Comparison of ENCODE assay signal across 16 mouse cellular contexts in the genomic region with DNA sequence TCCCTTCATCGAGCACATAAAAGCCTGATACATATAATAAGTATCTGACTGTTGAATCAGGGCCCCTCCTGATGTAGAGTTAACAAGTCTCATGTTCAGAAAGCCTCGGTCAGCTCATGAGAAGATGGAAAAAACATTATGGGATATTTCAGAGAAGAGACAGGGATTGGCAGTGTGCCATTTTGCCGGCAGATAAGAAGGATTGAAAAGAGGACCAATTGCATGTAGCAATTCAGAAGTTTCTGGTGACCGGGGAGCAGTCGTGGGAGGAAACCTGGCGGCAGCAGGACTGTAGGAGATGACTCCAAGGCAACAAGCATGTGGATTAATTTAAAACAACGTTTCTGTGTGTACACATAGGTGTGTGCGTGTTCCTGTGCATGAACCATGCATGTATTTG.
DNase-seq lines count a peak whose midpoint lies in the region; ATAC-seq lines count a peak whose summit lies in the region.
"Had no signal": no experiment of that assay in that cellular context is flagged by ENCODE, and none has a peak within 500 bp of the region (broad histone marks: within the 10 kb centered on the region; RNA-seq: fewer than 3 reads in every experiment).

No protein-coding gene starts in this region.

- no peaks in the 10 kb centered on the region for H3K27me3 ChIP-seq in heart, embryonic 15.5 days
- H3K27me3 ChIP-seq: embryonic facial prominence, embryonic 12.5 days; forebrain, embryonic 12.5 days; lung, embryonic 15.5 days had no signal

- no peak overlapping the region for H3K4me3 ChIP-seq in heart, embryonic 15.5 days
- H3K4me3 ChIP-seq: embryonic facial prominence, embryonic 12.5 days; forebrain, embryonic 12.5 days; layer of hippocampus, adult 2 months; lung, embryonic 15.5 days had no signal

- WGBS in heart, embryonic 15.5 days = 20% methylated on average over 8 of the region's 8 CpGs

- DNase-seq in heart, adult 11 months = peak; percentile 93
- DNase-seq in heart, adult 8-10 months (ENCODE audit: low spot score) = no peak
- DNase-seq in lung, postnatal 10 days = peak; percentile 42
- no peak for DNase-seq in lung, adult 18-20 months
- DNase-seq in testis, postnatal 10 days (ENCODE audit: low spot score) = peak; percentile 71
- no peak for DNase-seq in cerebellum, adult 9-11 months
- no peak for DNase-seq in right cerebral cortex, postnatal 4 days
- DNase-seq: B cell, adult 2 months; midbrain, embryonic 14.5 days; thymus, postnatal 14 days had no signal

- H3K9me3 ChIP-seq in heart, embryonic 15.5 days (replicated peaks) = no peaks in the 10 kb centered on the region
- H3K9me3 ChIP-seq: embryonic facial prominence, embryonic 12.5 days; forebrain, embryonic 12.5 days; lung, embryonic 15.5 days had no signal

- H3K4me1 ChIP-seq in heart, embryonic 15.5 days (replicated peaks) = peaks cover 35% of the 10 kb centered on the region
- H3K4me1 ChIP-seq: forebrain, embryonic 12.5 days had no signal

- no peak overlapping the region for H3K4me2 ChIP-seq in heart, embryonic 15.5 days
- H3K4me2 ChIP-seq: embryonic facial prominence, embryonic 12.5 days; forebrain, embryonic 12.5 days; lung, embryonic 15.5 days had no signal

- no peak overlapping the region for H3K9ac ChIP-seq in heart, embryonic 15.5 days
- H3K9ac ChIP-seq: embryonic facial prominence, embryonic 12.5 days; forebrain, embryonic 12.5 days; lung, embryonic 15.5 days had no signal

- no peak for ATAC-seq in heart, embryonic 15.5 days (replicated peaks; ENCODE audit: insufficient number of reproducible peaks, insufficient read depth, low FRiP score, low read depth)
- ATAC-seq: intestine, embryonic 16.5 days had no signal

- peak overlapping the region; percentile 24; the same call in 1 of the 2 replicates for H3K27ac ChIP-seq in heart, embryonic 15.5 days
- H3K27ac ChIP-seq: embryonic facial prominence, embryonic 12.5 days; forebrain, embryonic 12.5 days; layer of hippocampus, adult 2 months; lung, embryonic 15.5 days had no signal

- 0 out of 2 replicates have a peak, but pooled peaks cover 3% of the 10 kb centered on the region for H3K36me3 ChIP-seq in heart, embryonic 15.5 days
- H3K36me3 ChIP-seq: embryonic facial prominence, embryonic 12.5 days had no signal

Comparison
In these comparisons a context has a peak if more than half of its experiments do, and no peak if none do; other contexts are left out.
1. DNase-seq: peak in heart, adult 11 months (single experiment), lung, postnatal 10 days (single experiment) and testis, postnatal 10 days (single experiment); none in heart, adult 8-10 months (single experiment), lung, adult 18-20 months (0 of 2), cerebellum, adult 9-11 months (single experiment) and right cerebral cortex, postnatal 4 days (single experiment).